Mouse (Mus musculus): Measurements from ENCODE around the gene Dlgap5.

GRCm38 (mm10) chr14:47366881-47367321, 51.3 kb downstream of the Dlgap5 start:
- TF ChIP-seq EP300 (IDR thresholded peaks at IDR 0.05; ENCODE audit: low read depth) (no peak), CTCF (IDR thresholded peaks at IDR 0.05; ENCODE audit: low read depth) (no peak)
